Mouse (Mus musculus): ENCODE measurements at regions not wholly inside any gene's neighbourhood (a gene's known extent, or its start where the extent isn't known, plus 50 kb on each side); places are given as distances from the start of the nearest gene placed in this dataset.

- DNase-seq (ENCODE audit: low spot score): no peak
These were observed 1001.8 kb upstream of the Tenm3 start for GRCm38 (mm10) chr8:49845575-49845974.

DNA sequence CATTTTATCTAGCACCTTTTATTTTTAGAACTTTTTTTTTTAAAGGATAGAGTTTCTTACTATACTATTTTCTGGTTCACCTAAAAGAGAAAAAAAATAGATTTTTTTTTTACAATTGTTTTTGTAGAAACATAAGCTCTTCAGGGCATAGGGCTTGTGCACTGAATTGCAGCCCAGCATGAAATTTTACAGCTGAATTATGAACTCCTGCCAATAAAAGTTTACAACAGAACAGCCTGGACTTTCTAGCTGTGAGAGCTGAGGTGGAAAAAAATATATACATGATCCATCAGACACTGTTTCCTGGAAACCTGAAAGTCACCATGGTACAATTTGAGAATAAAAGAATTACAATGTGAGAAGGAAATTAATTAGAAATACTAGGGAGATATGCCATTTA lies 988.2 kb upstream of the Tenm3 start:
- DNase-seq (ENCODE audit: low spot score): no peak

GRCm38 (mm10) chr8:49829345-49829744 lies 985.6 kb upstream of the Tenm3 start:
- DNase-seq (ENCODE audit: low spot score): peak; percentile 89

GRCm38 (mm10) chr8:49826231-49826630 lies 982.5 kb upstream of the Tenm3 start:
- no peak for DNase-seq (ENCODE audit: low spot score)

DNA sequence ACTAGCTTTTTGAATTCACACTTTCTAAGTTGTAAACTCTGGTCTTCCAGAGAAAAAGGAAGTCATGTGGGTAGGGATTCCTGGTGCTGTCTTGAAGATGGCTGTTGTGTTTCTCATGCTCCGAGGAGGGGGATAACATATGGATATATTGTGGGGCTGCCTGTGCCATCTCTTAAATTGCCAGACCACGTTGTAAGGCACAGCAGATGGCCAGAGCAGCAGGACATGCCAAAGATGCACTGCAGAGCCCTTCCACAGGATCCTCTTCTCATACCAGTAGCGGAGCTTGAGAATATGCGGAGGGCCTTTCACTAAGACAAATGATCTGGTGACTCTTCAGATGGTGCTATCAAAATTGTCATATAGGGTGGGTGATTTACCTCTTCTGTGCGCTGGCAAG lies 981.2 kb upstream of the Tenm3 start:
- no peak for DNase-seq (ENCODE audit: low spot score)

GRCm38 (mm10) chr8:49822791-49823190 lies 979.0 kb upstream of the Tenm3 start:
- no peak for DNase-seq (ENCODE audit: low spot score)

DNA sequence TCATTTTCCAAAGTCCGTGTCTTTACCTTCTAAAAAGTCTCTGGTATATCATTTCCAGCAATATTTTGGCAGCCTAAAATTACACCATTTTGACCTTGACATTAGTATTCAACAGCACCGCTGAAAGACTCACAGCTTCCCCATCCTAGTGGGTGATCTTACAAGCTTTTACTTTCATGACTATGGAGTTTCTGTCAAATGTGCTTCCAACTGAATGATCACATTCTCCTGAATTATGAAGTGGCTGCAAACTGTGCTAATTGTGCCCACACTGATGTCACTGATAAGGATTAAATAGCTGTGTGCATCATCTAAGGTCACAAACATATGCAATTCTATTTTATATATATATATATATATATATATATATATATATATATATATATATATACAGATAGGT lies 955.5 kb upstream of the Tenm3 start:
- DNase-seq (ENCODE audit: low spot score): peak; percentile 79

- peak; percentile 69 for DNase-seq (ENCODE audit: low spot score)
These were observed 953.0 kb upstream of the Tenm3 start for GRCm38 (mm10) chr8:49796741-49797140.

DNA sequence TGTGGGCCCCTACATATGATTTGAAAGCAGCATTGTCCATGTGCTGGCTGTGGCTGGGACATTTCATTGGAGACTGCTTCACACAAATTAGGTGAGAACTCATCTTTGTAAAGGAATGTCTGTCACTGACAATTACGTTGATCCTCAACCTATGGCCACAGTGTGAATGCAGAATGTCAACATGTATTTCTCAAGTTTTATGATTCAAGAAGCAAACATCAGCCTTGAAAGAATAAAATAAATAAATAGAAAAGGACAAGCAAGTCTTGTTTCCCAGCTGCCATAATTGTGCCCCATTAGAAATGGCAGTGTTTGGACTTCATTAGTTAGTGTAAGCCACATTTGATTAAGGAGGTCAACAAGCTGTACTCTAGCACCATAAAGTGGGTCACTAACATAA lies 950.7 kb upstream of the Tenm3 start:
- peak; percentile 78 for DNase-seq (ENCODE audit: low spot score)

- no peak for DNase-seq (ENCODE audit: low spot score)
These were observed 926.1 kb upstream of the Tenm3 start for GRCm38 (mm10) chr8:49769829-49770228.

- DNase-seq (ENCODE audit: low spot score): no peak
These were observed 894.3 kb upstream of the Tenm3 start for GRCm38 (mm10) chr8:49738043-49738442.

DNA sequence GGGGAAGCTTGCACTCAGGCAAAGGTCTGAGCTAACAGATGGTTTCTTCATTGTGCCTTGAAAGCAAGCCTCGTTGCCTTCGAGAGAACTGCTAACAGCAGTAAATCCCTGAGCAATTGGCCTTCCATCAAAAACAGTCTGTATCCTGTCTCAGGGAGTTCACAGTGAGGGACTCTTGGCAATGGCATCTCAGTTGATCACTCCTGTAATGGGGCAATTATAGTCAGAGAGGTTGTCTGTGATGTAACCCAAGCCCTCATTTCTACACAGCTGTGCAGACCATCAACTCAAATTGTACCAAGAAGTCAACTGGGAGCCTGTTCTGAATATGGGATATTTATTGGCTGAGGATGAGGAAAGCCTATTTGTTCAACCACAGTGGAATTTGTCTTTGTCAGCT lies 885.4 kb upstream of the Tenm3 start:
- peak; percentile 13 for DNase-seq (ENCODE audit: low spot score)

GRCm38 (mm10) chr8:49712371-49712770 lies 868.6 kb upstream of the Tenm3 start:
- no peak for DNase-seq (ENCODE audit: low spot score)

DNA sequence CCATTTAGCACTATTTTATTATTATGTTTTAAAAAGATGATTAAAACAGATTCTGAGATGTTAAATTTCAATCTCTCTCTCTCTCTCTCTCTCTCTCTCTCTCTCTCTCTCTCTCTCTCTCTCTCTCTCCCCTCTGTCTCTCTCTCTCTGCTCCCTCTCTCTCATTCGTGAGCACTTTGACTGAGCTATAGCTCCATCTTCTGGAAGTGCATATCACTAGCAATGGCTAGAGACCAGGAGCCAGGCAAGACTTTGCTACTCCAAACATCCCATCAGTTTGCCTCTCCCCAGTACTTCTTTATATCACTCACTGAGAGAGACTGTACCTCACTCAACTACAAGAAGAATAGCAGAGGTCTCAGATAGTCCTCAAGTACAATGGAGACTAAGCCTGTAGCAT lies 865.0 kb upstream of the Tenm3 start:
- DNase-seq (ENCODE audit: low spot score): peak; percentile 55

DNA sequence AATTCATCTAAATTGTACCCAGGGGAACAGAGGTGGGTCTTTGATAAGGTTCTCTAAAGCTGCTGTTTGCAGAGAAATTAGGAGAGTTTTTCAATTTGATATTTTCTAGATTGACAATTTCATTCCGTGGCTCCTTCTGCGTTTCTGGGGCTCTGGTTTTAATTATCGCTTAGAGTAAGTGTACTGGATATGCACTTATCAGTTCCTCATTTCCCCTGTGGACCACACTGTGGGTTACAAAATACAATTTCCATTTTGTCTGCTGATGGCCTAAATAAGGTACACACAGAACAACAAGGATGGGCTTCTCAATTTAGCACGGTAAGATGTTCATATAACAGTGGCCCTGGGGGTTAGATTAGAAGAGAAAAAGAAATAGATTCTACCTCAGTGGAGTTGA lies 855.3 kb upstream of the Tenm3 start:
- no peak for DNase-seq (ENCODE audit: low spot score)

DNA sequence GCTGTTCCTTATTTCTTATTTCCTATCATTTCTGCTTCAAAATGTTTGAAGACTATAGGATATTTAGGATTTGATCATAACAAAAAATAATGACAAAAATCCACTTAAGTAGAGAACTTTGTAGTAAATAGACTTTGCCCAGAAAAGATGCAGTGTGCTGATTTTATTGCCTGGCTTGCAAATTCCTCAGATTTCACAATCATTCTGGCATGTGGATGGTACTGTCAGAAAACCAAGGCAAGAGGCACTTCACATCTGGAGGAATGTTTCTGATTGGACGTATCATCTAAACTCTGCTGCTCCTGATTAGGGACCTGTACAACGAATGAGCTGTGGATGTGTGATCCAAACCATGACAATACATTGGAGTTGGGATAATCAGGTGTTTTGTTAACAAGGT lies 853.0 kb upstream of the Tenm3 start:
- no peak for DNase-seq (ENCODE audit: low spot score)

Measured in retina, embryonic 14.5 days (tissue).